Mouse (Mus musculus): ENCODE measurements at regions not wholly inside any gene's neighbourhood (a gene's known extent, or its start where the extent isn't known, plus 50 kb on each side); places are given as distances from the start of the nearest gene placed in this dataset.

DNA sequence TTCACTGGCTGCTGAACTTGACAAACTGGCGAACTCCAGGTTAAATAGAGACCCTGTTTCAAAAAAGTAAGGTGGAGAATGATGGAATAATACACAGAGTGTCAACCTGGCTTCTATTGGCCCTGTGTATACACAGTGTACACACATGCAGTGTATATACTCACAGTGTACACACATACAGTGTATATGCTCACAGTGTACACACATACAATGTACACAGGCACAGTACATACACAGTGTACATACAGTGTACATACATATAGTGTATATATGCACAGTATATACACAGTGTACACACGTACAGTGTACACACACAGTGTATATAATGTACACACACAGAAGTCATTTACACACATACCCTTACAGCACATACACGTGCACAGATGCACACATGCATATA lies 52.4 kb upstream of the Aldh1b1 start:
- intact Hi-C loops (cut with DNase I) = no loop called here

- intact Hi-C loops (cut with DNase I) = no loop called here
These were observed 53.1 kb upstream of the Aldh1b1 start for GRCm38 (mm10) chr4:45745746-45746145.

GRCm38 (mm10) chr4:45744849-45745407 lies 53.9 kb upstream of the Aldh1b1 start:
- intact Hi-C loops (cut with DNase I) = no loop called here

- intact Hi-C loops (cut with DNase I) = no loop called here
These were observed 58.0 kb upstream of the Aldh1b1 start for GRCm38 (mm10) chr4:45740779-45741365.

GRCm38 (mm10) chr4:45740319-45740718 lies 58.5 kb upstream of the Aldh1b1 start:
- intact Hi-C loops (cut with DNase I) = no loop called here

DNA sequence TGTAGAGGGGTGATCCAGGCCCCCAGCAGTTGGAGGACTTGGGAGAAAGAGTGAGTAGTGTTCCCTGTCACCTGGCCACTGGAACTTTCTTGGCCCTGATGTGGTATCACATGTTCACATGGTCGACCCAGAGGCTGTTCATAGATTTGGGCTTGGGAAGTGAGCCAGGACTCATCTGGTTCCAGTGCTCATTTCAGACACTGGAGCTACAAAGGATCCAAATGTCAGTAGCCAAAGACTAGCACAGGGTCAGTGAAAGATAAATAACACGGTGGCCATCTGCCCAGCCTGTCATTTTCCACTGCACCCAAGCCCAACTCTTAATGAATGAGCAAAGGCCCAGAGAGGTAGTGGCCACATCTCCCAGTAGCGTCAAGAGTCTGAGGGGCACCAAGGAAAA lies 59.1 kb upstream of the Aldh1b1 start:
- intact Hi-C loops (cut with DNase I) = no loop called here

DNA sequence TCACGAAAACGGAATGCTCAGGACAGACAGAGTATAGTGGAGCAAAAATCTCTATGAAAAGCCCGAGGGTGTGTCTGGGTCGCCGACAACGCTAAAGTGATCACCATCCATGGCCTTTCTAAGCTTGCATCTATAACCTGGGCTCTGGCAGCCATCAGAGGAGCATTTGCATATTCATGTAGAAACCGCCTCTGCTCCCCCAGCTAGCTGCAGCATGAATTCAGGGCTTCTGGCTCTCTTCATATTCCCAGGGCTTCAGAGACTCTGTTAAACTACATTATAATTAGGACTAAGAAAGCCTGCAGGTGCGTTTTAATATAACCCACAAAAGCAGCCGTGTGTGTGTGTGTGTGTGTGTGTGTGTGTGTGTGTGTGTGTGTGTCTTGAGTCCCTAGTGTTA lies 59.7 kb upstream of the Aldh1b1 start:
- intact Hi-C loops (cut with DNase I) = no loop called here

- intact Hi-C loops (cut with DNase I) = no loop called here
These were observed 60.1 kb upstream of the Aldh1b1 start for GRCm38 (mm10) chr4:45738746-45739145.

DNA sequence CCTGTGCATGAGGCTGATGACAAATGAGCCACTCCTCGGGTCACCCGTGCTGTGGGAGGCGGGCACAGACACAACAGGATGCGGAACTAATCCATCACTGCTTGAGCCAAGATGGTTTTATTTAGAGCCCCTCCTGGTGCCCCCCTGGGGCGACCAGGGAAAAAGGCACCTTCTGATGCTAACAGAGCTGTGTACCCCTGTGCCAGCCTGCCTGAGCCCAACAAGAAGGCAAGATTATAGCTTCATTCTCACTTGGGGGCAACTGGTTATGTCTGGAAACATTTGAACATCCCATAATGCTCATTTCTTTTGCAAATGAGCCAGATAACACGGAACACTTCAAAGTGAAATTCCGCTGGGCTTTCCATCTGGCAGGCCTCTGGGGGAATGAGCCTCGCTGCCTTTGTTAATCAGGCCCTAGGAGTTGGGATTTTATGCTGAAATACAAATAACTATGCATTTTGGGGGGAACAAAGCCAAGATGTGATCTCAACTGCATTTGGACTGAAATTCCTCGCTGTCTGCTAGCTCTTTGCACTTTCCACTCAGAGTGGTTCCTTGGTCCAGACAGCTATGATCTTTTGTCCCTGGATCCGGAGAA lies 62.5 kb upstream of the Aldh1b1 start:
- intact Hi-C loops (cut with DNase I) = no loop called here

DNA sequence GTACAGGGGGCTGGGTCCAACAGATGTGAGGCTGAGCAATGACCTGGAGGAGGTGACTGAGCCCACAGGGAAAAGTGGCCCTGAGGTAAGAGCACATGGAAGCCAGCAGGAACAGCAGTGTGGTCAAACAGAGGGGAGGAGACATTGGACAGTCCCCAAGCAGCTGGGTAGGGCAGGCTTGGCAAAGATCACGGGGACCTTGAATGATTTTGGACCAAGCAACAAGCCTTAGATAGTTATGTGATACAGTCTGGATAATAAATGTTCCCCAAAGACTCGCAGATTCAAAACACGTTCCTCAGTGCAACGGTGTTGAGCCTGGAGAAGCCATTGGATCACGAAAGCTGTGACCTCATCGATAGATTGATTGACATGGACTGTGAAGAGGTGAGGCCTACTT lies 64.8 kb upstream of the Aldh1b1 start:
- intact Hi-C loops (cut with DNase I) = loop anchor here (5.0 kb wide), 1 partner anchor 38 kb away; no protein-coding TSS in a partner anchor

- intact Hi-C loops (cut with DNase I) = loop anchor here (5.0 kb wide), 1 partner anchor 41 kb away; no protein-coding TSS in a partner anchor
These were observed 67.7 kb upstream of the Aldh1b1 start for GRCm38 (mm10) chr4:45730862-45731831.

DNA sequence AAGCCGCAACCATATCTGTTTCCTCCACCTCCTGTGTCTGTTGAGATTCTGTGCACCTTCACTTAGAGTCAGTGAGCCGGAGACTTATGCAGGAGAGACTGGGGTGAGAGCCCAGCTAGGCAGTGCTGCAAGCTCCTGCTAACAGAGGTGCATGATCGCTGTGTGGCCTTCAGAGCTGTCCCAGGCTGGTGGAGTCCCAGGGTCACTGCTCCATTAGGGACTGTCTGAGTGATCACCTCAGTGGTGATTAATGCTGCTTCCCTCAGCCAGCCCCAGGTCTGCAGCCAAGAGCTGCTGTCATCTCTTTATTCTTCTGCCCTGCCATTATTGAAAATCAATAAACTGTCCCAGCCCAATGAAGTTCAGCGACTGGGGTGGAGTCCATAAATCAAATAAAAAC lies 69.0 kb upstream of the Aldh1b1 start:
- intact Hi-C loops (cut with DNase I) = loop anchor here (5.0 kb wide), 1 partner anchor 42 kb away; no protein-coding TSS in a partner anchor

DNA sequence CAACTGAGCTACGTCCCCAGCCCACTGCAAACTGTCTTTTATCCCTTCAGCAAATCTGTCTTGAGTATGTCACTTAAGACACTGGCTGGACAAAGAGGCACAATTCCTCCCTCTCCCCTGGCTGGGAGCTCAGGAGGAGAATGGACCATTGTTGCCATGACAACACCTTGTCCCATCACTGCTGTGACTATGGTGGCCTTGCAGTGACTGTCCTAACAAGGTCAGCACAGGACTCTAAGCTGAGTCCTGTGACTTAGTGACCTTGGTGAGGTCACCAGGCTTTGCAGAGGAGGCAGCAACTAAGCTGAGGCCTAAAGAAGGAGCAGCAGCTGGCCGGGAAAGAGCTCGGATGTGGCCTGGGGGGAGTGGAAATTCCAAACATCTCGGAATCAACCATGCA lies 70.0 kb upstream of the Aldh1b1 start:
- intact Hi-C loops (cut with DNase I) = no loop called here

GRCm38 (mm10) chr4:45727915-45728314 lies 70.9 kb upstream of the Aldh1b1 start:
- intact Hi-C loops (cut with DNase I) = no loop called here

- intact Hi-C loops (cut with DNase I) = no loop called here
These were observed 71.3 kb upstream of the Aldh1b1 start for GRCm38 (mm10) chr4:45727474-45727873.

DNA sequence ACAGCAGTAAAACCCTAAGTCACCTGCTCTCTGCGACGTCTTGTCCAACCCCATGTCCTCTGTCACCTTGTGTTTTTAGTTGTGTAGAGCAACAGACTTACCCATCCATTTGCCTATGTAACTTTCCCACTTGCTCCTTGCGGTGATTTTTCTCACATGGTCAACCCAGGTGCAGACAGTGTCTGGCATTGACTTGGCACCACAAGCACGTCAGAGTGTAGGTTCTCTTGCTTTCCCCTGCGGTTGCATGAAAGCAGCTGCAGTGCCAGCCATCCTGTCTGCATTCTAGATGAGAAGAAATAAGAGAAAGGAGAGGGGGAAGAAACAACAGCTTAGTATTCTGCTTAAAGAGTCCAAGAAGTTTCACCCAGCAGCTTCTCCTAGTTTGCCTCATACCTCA lies 72.0 kb upstream of the Aldh1b1 start:
- intact Hi-C loops (cut with DNase I) = no loop called here

GRCm38 (mm10) chr4:45725055-45725910 lies 73.5 kb upstream of the Aldh1b1 start:
- intact Hi-C loops (cut with DNase I) = no loop called here

DNA sequence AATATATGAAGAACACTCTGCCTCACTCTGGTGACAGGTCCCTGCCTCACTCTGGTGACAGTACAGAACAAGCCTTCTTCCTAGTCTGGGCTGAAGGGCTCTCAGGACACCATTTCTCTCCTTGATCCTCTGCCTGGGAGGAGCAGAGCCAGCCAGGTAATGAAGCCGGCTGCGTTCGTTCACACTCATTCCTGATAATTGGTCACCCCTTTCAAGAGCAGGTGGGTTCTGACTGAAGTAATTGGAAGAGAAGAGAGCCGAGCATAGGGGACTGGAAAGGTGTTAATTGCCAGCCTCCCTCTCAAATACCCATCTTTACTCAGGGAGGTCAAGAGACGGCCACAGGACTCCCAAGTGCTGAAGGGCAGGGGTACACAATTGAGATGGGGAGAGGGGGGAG lies 78.5 kb upstream of the Aldh1b1 start:
- intact Hi-C loops (cut with DNase I) = no loop called here

- intact Hi-C loops (cut with DNase I) = no loop called here
These were observed 79.3 kb upstream of the Aldh1b1 start for GRCm38 (mm10) chr4:45719564-45719963.

DNA sequence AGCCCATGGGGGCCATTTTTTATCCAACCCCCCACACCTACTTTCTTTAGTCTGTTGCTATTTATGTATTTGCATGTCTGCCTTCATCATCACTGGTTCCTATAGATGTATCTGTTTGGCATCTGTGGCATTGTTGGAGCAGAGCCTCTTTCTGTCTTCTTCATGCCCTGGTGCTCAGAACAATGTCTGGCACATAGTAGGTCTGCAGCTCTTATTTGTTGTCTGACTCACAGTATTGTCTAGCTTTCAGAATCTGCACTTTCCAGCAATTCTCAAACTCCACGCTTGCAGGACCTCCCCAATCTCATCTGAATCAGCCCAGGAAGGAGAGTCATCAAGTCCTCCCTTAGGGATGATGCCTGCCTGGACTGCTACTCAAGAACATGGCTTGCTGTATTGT lies 82.9 kb upstream of the Aldh1b1 start:
- intact Hi-C loops (cut with DNase I) = no loop called here
